Mouse (Mus musculus) heart, embryonic 13.5 days (tissue): ENCODE data around the gene Pitpnm3. TPM values are rescaled to one million over a fixed set of nuclear protein-coding genes. Genes with fewer than 3 reads are reported as not detected.

ENCODE experiments used
- ATAC-seq: fragments of 200-750 bp; cut with Nextera tagmentation; 2 replicates; pipeline ENCODE4 v1.8.0; 2017; ENCODE audit warnings: moderate TSS enrichment; ENCODE audit not compliant: insufficient number of reproducible peaks, low FRiP score, low TSS enrichment; ENCODE audit errors: extremely low read depth
- H3K27ac ChIP-seq: fragments of 300-500 bp; sonication (generic); replicated peaks from 2 replicates; pipeline ENCODE4 v1.5.1; 2015; ENCODE audit warnings: moderate library complexity, mild to moderate bottlenecking, inconsistent platforms
- H3K27me3 ChIP-seq: fragments of 300-500 bp; sonication (generic); replicated peaks from 2 replicates; pipeline ENCODE4 v1.6.1; 2015; ENCODE audit warnings: mild to moderate bottlenecking, inconsistent platforms
- H3K36me3 ChIP-seq: fragments of 300-500 bp; sonication (generic); 2 replicates; pipeline ENCODE4 v1.6.1; 2015; ENCODE audit warnings: mild to moderate bottlenecking, inconsistent platforms
- H3K4me1 ChIP-seq: fragments of 300-500 bp; sonication (generic); 2 replicates; pipeline ENCODE4 v1.6.1; 2015; ENCODE audit warnings: inconsistent platforms
- H3K4me2 ChIP-seq: fragments of 300-500 bp; sonication (generic); 2 replicates; pipeline ENCODE4 v1.6.1; 2015; ENCODE audit warnings: inconsistent platforms, mild to moderate bottlenecking, moderate library complexity
- H3K4me3 ChIP-seq: fragments of 300-500 bp; sonication (generic); 2 replicates; pipeline ENCODE4 v1.5.1; 2015; ENCODE audit warnings: moderate library complexity, mild to moderate bottlenecking, inconsistent platforms
- H3K9ac ChIP-seq: fragments of 300-500 bp; sonication (generic); 2 replicates; pipeline ENCODE4 v1.6.1; 2015; ENCODE audit warnings: inconsistent platforms, mild to moderate bottlenecking, moderate library complexity
- H3K9me3 ChIP-seq: fragments of 300-500 bp; sonication (generic); 2 replicates; pipeline ENCODE4 v1.6.1; 2016; ENCODE audit warnings: inconsistent platforms
- WGBS: fragments of 180-500 bp; shearing (Covaris S2); methylation state at CpG from one replicate; pipeline ENCODE4 v1.1.7; 2015; ENCODE audit warnings: mixed read lengths; 5-methylcytosine and 5-hydroxymethylcytosine counted together
- polyA plus RNA-seq: library from polyadenylated mRNA; unstranded; fragments of >200 nt; fragmentation: Nextera tagmentation; extraction: Ambion mirVana; gene quantifications from 2 replicates; pipeline ENCODE4 v1.2.1, GENCODE M21; 2015

Pitpnm3 gene
- polyA plus RNA-seq, 1 experiment from 2014 or later, result 0.12 TPM

- Histone ChIP-seq H3K4me1 (peaks cover 16% of the 10 kb centered on the region; the same call in 1 of the 2 replicates), H3K9ac (no peak overlapping the region), H3K4me3 (no peak overlapping the region), H3K4me2 (no peak overlapping the region), H3K27me3 (0 out of 2 replicates have a peak, but pooled peaks cover 5% of the 10 kb centered on the region), H3K9me3 (no peaks in the 10 kb centered on the region), H3K36me3 (no peaks in the 10 kb centered on the region), H3K27ac (no peak overlapping the region)
- no peak for ATAC-seq
- WGBS, result 75% methylated on average over 4 of the region's 4 CpGs
Measured at GRCm38 (mm10) chr11:72014674-72015073, 120.9 kb downstream of the Pitpnm3 start.

DNA sequence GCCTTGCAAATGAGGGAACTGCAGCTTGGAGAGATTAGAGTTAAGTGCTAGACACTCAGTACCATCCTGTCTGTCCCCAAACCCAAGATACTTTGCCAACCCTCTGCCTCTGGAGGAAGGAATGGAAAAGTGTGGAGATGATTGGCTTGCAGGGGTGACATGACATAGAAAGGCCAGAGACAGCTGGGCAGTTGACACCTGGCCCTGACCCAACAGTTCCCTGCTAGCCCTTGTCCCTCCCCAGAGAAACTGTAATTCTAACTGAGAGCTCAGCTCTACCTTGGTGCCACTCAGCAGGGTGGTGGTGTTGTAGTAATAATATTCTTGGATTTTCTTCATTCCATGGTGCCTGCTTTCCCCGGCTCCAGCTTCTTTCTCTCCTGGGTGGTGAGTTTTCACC, 123.6 kb downstream of the Pitpnm3 start:
- Histone ChIP-seq H3K4me3 (no peak overlapping the region), H3K4me1 (peaks cover 22% of the 10 kb centered on the region), H3K4me2 (no peak overlapping the region), H3K9me3 (no peaks in the 10 kb centered on the region), H3K27me3 (0 out of 2 replicates have a peak, but pooled peaks cover 5% of the 10 kb centered on the region), H3K36me3 (no peaks in the 10 kb centered on the region), H3K27ac (no peak overlapping the region), H3K9ac (no peak overlapping the region)
- WGBS, result 50% methylated on average over 1 of the region's 1 CpGs
- ATAC-seq, result no peak

DNA sequence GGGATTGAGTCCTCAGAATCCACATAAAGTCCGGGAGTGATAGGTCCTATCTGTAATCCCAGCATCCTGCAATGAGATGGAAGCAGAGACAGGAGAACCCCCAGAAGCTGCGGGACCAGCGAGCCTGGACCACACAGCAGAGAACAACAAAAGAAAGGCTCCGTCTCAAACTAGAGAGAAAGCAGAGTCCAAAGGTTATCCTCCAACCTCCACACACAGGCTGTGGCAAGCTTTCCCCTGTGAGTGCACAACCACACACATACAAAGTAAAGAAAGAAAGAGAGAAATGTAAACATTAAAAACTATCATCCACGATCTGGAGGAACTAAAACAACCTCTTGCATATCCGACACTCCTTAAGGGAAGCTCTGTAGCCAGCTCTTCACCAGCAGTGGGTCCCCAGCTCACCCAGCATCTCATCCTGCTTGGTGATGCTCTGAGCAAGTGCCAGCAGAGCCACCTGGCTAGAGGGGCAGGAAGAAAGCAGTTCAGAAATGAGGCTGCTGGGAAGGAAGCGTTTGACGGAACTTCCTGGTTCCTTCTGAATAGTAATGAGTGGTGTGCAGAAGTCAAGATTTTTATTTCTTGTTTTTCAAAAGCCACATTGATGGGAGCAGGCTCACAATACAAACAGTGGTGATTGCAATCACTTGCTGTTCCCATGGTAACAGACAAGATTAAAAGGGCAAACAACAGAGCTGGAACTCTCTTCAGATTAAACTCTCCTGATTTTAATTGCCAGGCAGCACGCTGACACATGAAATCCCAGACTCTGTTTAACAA, 124.4 kb downstream of the Pitpnm3 start:
- no peak overlapping the region for H3K9ac ChIP-seq
- H3K4me2 ChIP-seq, result no peak overlapping the region
- H3K36me3 ChIP-seq, result no peaks in the 10 kb centered on the region
- no peak for ATAC-seq
- H3K27ac ChIP-seq, result no peak overlapping the region
- H3K9me3 ChIP-seq, result no peaks in the 10 kb centered on the region
- 55% methylated on average over 9 of the region's 9 CpGs for WGBS
- H3K27me3 ChIP-seq, result 0 out of 2 replicates have a peak, but pooled peaks cover 5% of the 10 kb centered on the region
- peaks cover 22% of the 10 kb centered on the region for H3K4me1 ChIP-seq
- H3K4me3 ChIP-seq, result no peak overlapping the region

DNA sequence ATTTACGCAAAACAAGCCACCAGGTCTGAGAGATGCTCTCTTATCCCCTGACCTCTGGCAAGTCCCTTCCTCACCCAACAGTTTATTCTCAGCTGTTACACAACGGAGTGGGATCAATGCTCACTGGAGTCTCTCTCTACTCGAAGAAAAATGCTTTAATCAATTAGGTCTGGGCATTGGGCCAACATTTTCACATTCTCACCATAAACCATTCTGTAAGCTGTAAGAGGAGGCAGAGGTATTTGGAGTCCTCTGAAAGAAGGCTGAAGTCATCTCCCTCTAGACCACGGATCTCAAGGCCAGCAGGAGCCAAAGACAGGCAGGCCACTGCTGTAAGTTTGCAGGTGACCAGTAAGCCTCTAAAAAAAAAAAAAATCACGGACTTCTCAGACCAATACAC, 125.2 kb downstream of the Pitpnm3 start:
- Histone ChIP-seq H3K4me1 (peaks cover 22% of the 10 kb centered on the region), H3K27me3 (0 out of 2 replicates have a peak, but pooled peaks cover 5% of the 10 kb centered on the region), H3K27ac (no peak overlapping the region), H3K36me3 (no peaks in the 10 kb centered on the region), H3K9me3 (no peaks in the 10 kb centered on the region), H3K4me3 (no peak overlapping the region), H3K4me2 (no peak overlapping the region), H3K9ac (no peak overlapping the region)
- ATAC-seq, result no peak
- WGBS, result 29% methylated on average over 5 of the region's 5 CpGs

- Histone ChIP-seq H3K36me3 (no peaks in the 10 kb centered on the region), H3K9ac (no peak overlapping the region), H3K27ac (no peak overlapping the region), H3K9me3 (no peaks in the 10 kb centered on the region), H3K27me3 (no peaks in the 10 kb centered on the region), H3K4me2 (no peak overlapping the region), H3K4me3 (no peak overlapping the region), H3K4me1 (peaks cover 11% of the 10 kb centered on the region)
- 87% methylated on average over 6 of the region's 6 CpGs for WGBS
- no peak for ATAC-seq
Measured at GRCm38 (mm10) chr11:72005547-72005946, 130.0 kb downstream of the Pitpnm3 start.

DNA sequence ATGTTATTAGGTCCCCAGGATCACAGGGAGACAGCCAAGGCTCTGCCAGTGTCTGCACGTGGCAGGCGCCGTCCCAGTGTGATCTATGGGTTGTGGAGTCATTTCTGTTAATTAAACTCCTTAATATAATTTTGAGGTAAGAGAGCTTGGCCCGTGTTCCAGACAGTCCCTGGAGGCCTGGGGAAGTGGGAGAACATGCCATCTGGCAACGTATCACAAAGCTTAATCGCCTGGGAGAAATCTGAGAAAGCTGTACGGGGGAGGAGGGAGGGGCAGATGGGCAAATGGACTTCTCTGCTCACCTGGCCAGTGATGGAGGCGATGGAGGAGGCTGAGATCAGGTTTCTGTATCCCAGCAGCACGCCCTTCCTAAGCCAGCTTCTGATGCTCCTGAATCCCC, 132.4 kb downstream of the Pitpnm3 start:
- Histone ChIP-seq H3K36me3 (no peaks in the 10 kb centered on the region), H3K27ac (no peak overlapping the region), H3K4me1 (peaks cover 4% of the 10 kb centered on the region; the same call in 1 of the 2 replicates), H3K9me3 (no peaks in the 10 kb centered on the region), H3K9ac (no peak overlapping the region), H3K4me2 (no peak overlapping the region), H3K27me3 (no peaks in the 10 kb centered on the region), H3K4me3 (no peak overlapping the region)
- WGBS, result 68% methylated on average over 9 of the region's 9 CpGs
- ATAC-seq, result no peak

DNA sequence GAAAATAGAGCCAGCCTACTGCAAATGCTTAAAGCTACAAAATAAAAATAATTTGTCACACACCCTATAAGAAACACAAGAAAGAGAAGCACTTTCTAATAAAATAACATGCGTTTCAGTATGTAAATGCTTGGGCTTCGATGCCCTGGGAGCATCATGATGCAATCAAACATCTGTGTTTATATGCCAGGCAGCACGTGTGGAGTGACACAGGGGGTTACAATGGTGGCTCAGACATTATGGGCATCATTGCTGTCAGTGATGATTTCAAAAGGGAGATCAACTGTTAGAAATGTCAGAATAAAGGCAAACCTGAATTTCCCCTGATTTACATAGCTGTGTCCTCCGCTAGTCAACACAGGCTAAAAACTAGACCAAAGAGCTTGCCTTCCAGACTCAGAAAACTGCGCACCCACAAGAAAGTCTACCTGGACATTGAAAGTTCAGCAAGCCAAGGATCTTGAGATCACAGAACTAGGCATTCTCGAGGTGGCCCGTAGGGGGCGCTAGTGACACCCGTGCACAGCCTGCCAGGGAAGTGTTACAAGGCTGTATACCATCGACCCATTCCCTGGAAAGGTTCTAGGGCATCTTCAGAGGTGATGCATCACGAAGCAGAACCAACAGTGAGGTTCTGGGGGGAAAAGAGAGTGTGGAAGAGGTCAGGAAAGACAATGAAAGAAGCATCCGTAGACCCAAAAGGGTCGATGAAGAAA, 133.3 kb downstream of the Pitpnm3 start:
- H3K4me1 ChIP-seq, result no peaks in the 10 kb centered on the region
- no peaks in the 10 kb centered on the region; the same call in 1 of the 2 replicates for H3K27me3 ChIP-seq
- H3K4me2 ChIP-seq, result no peak overlapping the region
- no peak for ATAC-seq
- 45% methylated on average over 13 of the region's 13 CpGs for WGBS
- H3K4me3 ChIP-seq, result no peak overlapping the region
- H3K9me3 ChIP-seq, result no peaks in the 10 kb centered on the region
- no peak overlapping the region for H3K9ac ChIP-seq
- no peak overlapping the region for H3K27ac ChIP-seq
- H3K36me3 ChIP-seq, result no peaks in the 10 kb centered on the region

GRCm38 (mm10) chr11:72000194-72000593, 135.4 kb downstream of the Pitpnm3 start:
- Histone ChIP-seq H3K4me2 (no peak overlapping the region), H3K27me3 (no peaks in the 10 kb centered on the region; the same call in 1 of the 2 replicates), H3K9ac (no peak overlapping the region), H3K9me3 (no peaks in the 10 kb centered on the region), H3K4me1 (peaks cover 15% of the 10 kb centered on the region), H3K36me3 (no peaks in the 10 kb centered on the region), H3K4me3 (no peak overlapping the region), H3K27ac (no peak overlapping the region)
- 84% methylated on average over 6 of the region's 6 CpGs for WGBS
- ATAC-seq, result no peak

Other genes with a start within 250 kb of the Pitpnm3 start
- 0.57 and 0.98 TPM in 2 replicates for gene Aipl1, start 98.3 kb downstream of the Pitpnm3 start, polyA plus RNA-seq
- gene Pimreg, start 93.7 kb downstream of the Pitpnm3 start, polyA plus RNA-seq, result 84.8 and 87.5 TPM in 2 replicates
- gene Gm43951, start 71.1 kb upstream of the Pitpnm3 start, polyA plus RNA-seq, result 0.16 and 0.17 TPM in 2 replicates
- gene 4933427D14Rik, start 71.7 kb upstream of the Pitpnm3 start, polyA plus RNA-seq, result 7.7 and 7.8 TPM in 2 replicates
- 137 and 155 TPM in 2 replicates for gene Txndc17, start 71.8 kb upstream of the Pitpnm3 start, polyA plus RNA-seq
- 28.3 and 31.7 TPM in 2 replicates for gene Med31, start 79.8 kb upstream of the Pitpnm3 start, polyA plus RNA-seq
- gene Slc13a5, start 131.4 kb upstream of the Pitpnm3 start, polyA plus RNA-seq, result 0.11 and 0.12 TPM in 2 replicates
- gene Xaf1, start 165.9 kb upstream of the Pitpnm3 start, polyA plus RNA-seq, result 5.7 and 6.8 TPM in 2 replicates
- gene Fbxo39, start 178.7 kb upstream of the Pitpnm3 start, polyA plus RNA-seq, result not detected in 2 replicates
- 0.47 and 0.55 TPM in 2 replicates for gene Tekt1, start 226.7 kb upstream of the Pitpnm3 start, polyA plus RNA-seq